Mouse (Mus musculus): ENCODE measurements at regions not wholly inside any gene's neighbourhood (a gene's known extent, or its start where the extent isn't known, plus 50 kb on each side); places are given as distances from the start of the nearest gene placed in this dataset.
A peak's percentile ranks its signal among the peaks of the same experiment; 100 is the strongest.

GRCm38 (mm10) chr19:15851622-15852021 is 95.5 kb downstream of the Psat1 start:
- WGBS = 89% methylated on average over 3 of the region's 3 CpGs

GRCm38 (mm10) chr19:15850722-15851121 is 96.4 kb downstream of the Psat1 start:
- H3K27me3 ChIP-seq = no peaks in the 10 kb centered on the region
- no peaks in the 10 kb centered on the region for H3K36me3 ChIP-seq
- no peak overlapping the region for H3K4me3 ChIP-seq
- H3K4me1 ChIP-seq = no peaks in the 10 kb centered on the region
- H3K4me2 ChIP-seq = no peak overlapping the region
- H3K9me3 ChIP-seq = no peaks in the 10 kb centered on the region
- ATAC-seq (ENCODE audit: insufficient number of reproducible peaks, low FRiP score, low TSS enrichment, low read depth) = no peak
- H3K27ac ChIP-seq = no peak overlapping the region
- WGBS = 69% methylated on average over 2 of the region's 2 CpGs
- no peak overlapping the region for H3K9ac ChIP-seq

More at GRCm38 (mm10) chr19:15851622-15852021, 95.5 kb downstream of the Psat1 start:
- no peak for ATAC-seq (ENCODE audit: insufficient number of reproducible peaks, low FRiP score, low TSS enrichment, low read depth)
- H3K36me3 ChIP-seq = no peaks in the 10 kb centered on the region
- H3K4me2 ChIP-seq = no peak overlapping the region
- no peaks in the 10 kb centered on the region for H3K9me3 ChIP-seq
- H3K4me1 ChIP-seq = no peaks in the 10 kb centered on the region
- no peak overlapping the region for H3K4me3 ChIP-seq
- no peaks in the 10 kb centered on the region for H3K27me3 ChIP-seq
- no peak overlapping the region for H3K27ac ChIP-seq
- no peak overlapping the region for H3K9ac ChIP-seq

GRCm38 (mm10) chr19:15849235-15849634 is 97.9 kb downstream of the Psat1 start:
- H3K4me2 ChIP-seq = no peak overlapping the region
- ATAC-seq (ENCODE audit: insufficient number of reproducible peaks, low FRiP score, low TSS enrichment, low read depth) = no peak
- 85% methylated on average over 4 of the region's 4 CpGs for WGBS
- no peak overlapping the region for H3K27ac ChIP-seq
- no peaks in the 10 kb centered on the region for H3K9me3 ChIP-seq
- H3K27me3 ChIP-seq = no peaks in the 10 kb centered on the region
- no peak overlapping the region for H3K9ac ChIP-seq
- H3K4me1 ChIP-seq = no peaks in the 10 kb centered on the region
- H3K36me3 ChIP-seq = no peaks in the 10 kb centered on the region
- H3K4me3 ChIP-seq = no peak overlapping the region

GRCm38 (mm10) chr19:15838327-15838726 is 108.8 kb downstream of the Psat1 start:
- Histone ChIP-seq H3K4me3 (no peak overlapping the region), H3K36me3 (no peaks in the 10 kb centered on the region), H3K4me2 (no peak overlapping the region), H3K27me3 (no peaks in the 10 kb centered on the region), H3K9me3 (no peaks in the 10 kb centered on the region), H3K9ac (no peak overlapping the region), H3K27ac (no peak overlapping the region), H3K4me1 (peaks cover 6% of the 10 kb centered on the region; the same call in 1 of the 2 replicates)
- WGBS = 12% methylated on average over 5 of the region's 5 CpGs
- ATAC-seq (ENCODE audit: insufficient number of reproducible peaks, low FRiP score, low TSS enrichment, low read depth) = no peak

GRCm38 (mm10) chr19:15837715-15838175 is 109.4 kb downstream of the Psat1 start:
- H3K9ac ChIP-seq = no peak overlapping the region
- H3K4me1 ChIP-seq = peaks cover 6% of the 10 kb centered on the region; the same call in 1 of the 2 replicates
- H3K4me3 ChIP-seq = no peak overlapping the region
- ATAC-seq (ENCODE audit: insufficient number of reproducible peaks, low FRiP score, low TSS enrichment, low read depth) = no peak
- no peaks in the 10 kb centered on the region for H3K9me3 ChIP-seq
- no peak overlapping the region for H3K4me2 ChIP-seq
- H3K36me3 ChIP-seq = no peaks in the 10 kb centered on the region
- no peaks in the 10 kb centered on the region for H3K27me3 ChIP-seq
- 9% methylated on average over 1 of the region's 1 CpGs for WGBS
- no peak overlapping the region for H3K27ac ChIP-seq

- no peaks in the 10 kb centered on the region for H3K36me3 ChIP-seq
- no peak for ATAC-seq (ENCODE audit: insufficient number of reproducible peaks, low FRiP score, low TSS enrichment, low read depth)
- no peak overlapping the region for H3K27ac ChIP-seq
- no peak overlapping the region for H3K4me3 ChIP-seq
- H3K9ac ChIP-seq = no peak overlapping the region
- H3K27me3 ChIP-seq = no peaks in the 10 kb centered on the region
- H3K4me1 ChIP-seq = peaks cover 6% of the 10 kb centered on the region; the same call in 1 of the 2 replicates
- H3K9me3 ChIP-seq = no peaks in the 10 kb centered on the region
- 11% methylated on average over 7 of the region's 7 CpGs for WGBS
- H3K4me2 ChIP-seq = no peak overlapping the region
Measured at GRCm38 (mm10) chr19:15836956-15837714, 110.0 kb downstream of the Psat1 start.

- no peaks in the 10 kb centered on the region for H3K27me3 ChIP-seq
- no peaks in the 10 kb centered on the region for H3K9me3 ChIP-seq
- H3K4me1 ChIP-seq = peaks cover 6% of the 10 kb centered on the region; the same call in 1 of the 2 replicates
- H3K4me3 ChIP-seq = no peak overlapping the region
- H3K4me2 ChIP-seq = no peak overlapping the region
- no peak overlapping the region for H3K27ac ChIP-seq
- no peak overlapping the region for H3K9ac ChIP-seq
- no peaks in the 10 kb centered on the region for H3K36me3 ChIP-seq
- ATAC-seq (ENCODE audit: insufficient number of reproducible peaks, low FRiP score, low TSS enrichment, low read depth) = no peak
- WGBS = 42% methylated on average over 7 of the region's 7 CpGs
Measured at GRCm38 (mm10) chr19:15836201-15836955, 110.8 kb downstream of the Psat1 start.

- no peaks in the 10 kb centered on the region for H3K9me3 ChIP-seq
- no peak overlapping the region for H3K4me2 ChIP-seq
- no peak for ATAC-seq (ENCODE audit: insufficient number of reproducible peaks, low FRiP score, low TSS enrichment, low read depth)
Measured at GRCm38 (mm10) chr19:15830385-15830784, 116.8 kb downstream of the Psat1 start.

GRCm38 (mm10) chr19:15829158-15829557 is 118.0 kb downstream of the Psat1 start:
- Histone ChIP-seq H3K4me2 (no peak overlapping the region), H3K27ac (no peak overlapping the region), H3K9me3 (no peaks in the 10 kb centered on the region), H3K27me3 (no peaks in the 10 kb centered on the region), H3K36me3 (no peaks in the 10 kb centered on the region), H3K4me1 (peaks cover 15% of the 10 kb centered on the region), H3K9ac (no peak overlapping the region), H3K4me3 (no peak overlapping the region)
- WGBS = 42% methylated on average over 5 of the region's 5 CpGs
- ATAC-seq (ENCODE audit: insufficient number of reproducible peaks, low FRiP score, low TSS enrichment, low read depth) = no peak

More at GRCm38 (mm10) chr19:15830385-15830784, 116.8 kb downstream of the Psat1 start:
- Histone ChIP-seq H3K9ac (no peak overlapping the region), H3K27ac (no peak overlapping the region), H3K4me1 (peaks cover 15% of the 10 kb centered on the region), H3K4me3 (no peak overlapping the region), H3K27me3 (no peaks in the 10 kb centered on the region), H3K36me3 (no peaks in the 10 kb centered on the region)

GRCm38 (mm10) chr19:15827990-15828705 is 119.0 kb downstream of the Psat1 start:
- H3K36me3 ChIP-seq = no peaks in the 10 kb centered on the region
- peaks cover 15% of the 10 kb centered on the region for H3K4me1 ChIP-seq
- no peak overlapping the region for H3K4me2 ChIP-seq
- H3K9me3 ChIP-seq = no peaks in the 10 kb centered on the region
- 44% methylated on average over 10 of the region's 10 CpGs for WGBS
- H3K27me3 ChIP-seq = no peaks in the 10 kb centered on the region
- no peak overlapping the region for H3K9ac ChIP-seq
- ATAC-seq (ENCODE audit: insufficient number of reproducible peaks, low FRiP score, low TSS enrichment, low read depth) = no peak
- no peak overlapping the region for H3K4me3 ChIP-seq
- no peak overlapping the region for H3K27ac ChIP-seq

- 34% methylated on average over 9 of the region's 9 CpGs for WGBS
- no peak for ATAC-seq (ENCODE audit: insufficient number of reproducible peaks, low FRiP score, low TSS enrichment, low read depth)
- Histone ChIP-seq H3K4me1 (peaks cover 15% of the 10 kb centered on the region), H3K4me2 (no peak overlapping the region), H3K4me3 (no peak overlapping the region), H3K36me3 (no peaks in the 10 kb centered on the region), H3K9me3 (no peaks in the 10 kb centered on the region), H3K27me3 (no peaks in the 10 kb centered on the region), H3K9ac (no peak overlapping the region), H3K27ac (0 out of 2 replicates have a peak overlapping the region, but pooled peaks have one; percentile 14)
Measured at GRCm38 (mm10) chr19:15827120-15827989, 119.8 kb downstream of the Psat1 start.

Measured in limb, embryonic 15.5 days (tissue).